In the genomic region with DNA sequence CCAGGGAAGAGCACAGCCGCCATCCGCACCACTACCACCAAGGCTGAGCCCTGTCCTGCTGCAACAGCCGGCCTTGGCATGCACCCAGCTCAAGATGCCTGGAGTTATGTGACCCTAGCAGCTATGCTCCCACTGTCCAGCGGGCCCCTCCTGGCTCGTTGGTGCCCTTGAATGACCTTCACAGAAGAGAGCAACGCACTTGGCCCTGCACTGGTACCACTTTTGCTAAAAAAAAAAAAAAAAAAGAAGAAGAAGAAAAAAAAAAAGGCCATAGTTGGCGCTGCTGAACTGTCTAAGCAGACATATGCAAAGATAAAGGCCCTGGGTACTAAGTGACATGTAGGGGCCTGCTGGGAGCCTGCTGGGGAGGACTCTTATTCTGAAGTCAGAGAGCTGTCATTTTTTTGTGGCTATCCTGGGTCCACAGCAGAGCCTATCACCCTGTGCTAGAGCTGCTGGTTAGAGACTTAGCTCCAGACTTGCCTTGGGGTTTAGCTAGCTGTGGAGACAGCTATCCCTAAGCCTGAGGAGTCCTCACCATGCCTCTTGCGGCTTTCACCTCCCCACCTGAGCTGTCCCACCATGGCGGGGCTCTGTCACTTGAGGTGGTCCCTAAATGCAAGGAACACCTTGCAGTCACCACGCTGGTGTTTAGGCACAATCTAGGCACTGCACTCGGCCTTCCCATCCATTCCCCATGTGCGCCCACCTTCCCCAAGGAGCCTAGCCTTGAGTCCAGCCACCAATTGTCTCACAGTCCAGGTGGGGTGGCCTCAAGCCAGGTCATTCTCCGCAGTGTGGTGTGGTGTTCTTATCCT, we compare ENCODE assay signal across 8 mouse cellular contexts. TPM values are rescaled to one million over a fixed set of nuclear protein-coding genes. Genes with fewer than 3 reads are reported as not detected.
DNase-seq lines count a peak whose midpoint lies in the region; ATAC-seq lines count a peak whose summit lies in the region.

No protein-coding gene starts in this region.

- no peak for ATAC-seq in forebrain, embryonic 11.5 days (replicated peaks; ENCODE audit: low FRiP score)

- no peak overlapping the region for H3K4me2 ChIP-seq in forebrain, embryonic 11.5 days (ENCODE audit: low read depth, low read length, severe bottlenecking)

- H3K27ac ChIP-seq in forebrain, embryonic 11.5 days (ENCODE audit: low read depth, low read length): no peak overlapping the region

- H3K4me1 ChIP-seq in forebrain, embryonic 11.5 days (replicated peaks; ENCODE audit: control insufficient read depth, insufficient read depth, low read length): no peaks in the 10 kb centered on the region

- H3K4me3 ChIP-seq in forebrain, embryonic 11.5 days (ENCODE audit: low read depth, low read length): no peak overlapping the region

- no peak overlapping the region for H3K9ac ChIP-seq in forebrain, embryonic 11.5 days (ENCODE audit: low read length)

- no peaks in the 10 kb centered on the region for H3K9me3 ChIP-seq in forebrain, embryonic 11.5 days (ENCODE audit: control insufficient read depth, low read length)

- H3K36me3 ChIP-seq in splenic B cell, adult 2 months (ENCODE audit: control insufficient read depth, insufficient read depth, low read length, poor library complexity, severe bottlenecking): peaks cover 7% of the 10 kb centered on the region; the same call in 1 of the 2 replicates
- H3K36me3 ChIP-seq in forebrain, embryonic 11.5 days (ENCODE audit: control insufficient read depth, insufficient read depth, low read length): no peaks in the 10 kb centered on the region

- 76% methylated on average over 13 of the region's 13 CpGs for WGBS in forebrain, embryonic 11.5 days

- peak; percentile 44 to 63 for DNase-seq in cerebellum, postnatal 14 days
- DNase-seq in cerebellum, adult 18-20 months: no peak
- peak; percentile 44 for DNase-seq in thymus, postnatal 4 days
- no peak for DNase-seq in thymus, postnatal 36 days
- DNase-seq in heart, postnatal 14 days: peak; percentile 64 to 66
- DNase-seq in liver: peak; percentile 52
- DNase-seq in splenic B cell, adult 2 months (ENCODE audit: low read depth, low spot score): peak; percentile 68
- no peak for DNase-seq in forebrain, embryonic 11.5 days (ENCODE audit: low spot score)

- no peaks in the 10 kb centered on the region for H3K27me3 ChIP-seq in splenic B cell, adult 2 months (ENCODE audit: control insufficient read depth, insufficient read depth, low read length, poor library complexity, severe bottlenecking)
- H3K27me3 ChIP-seq in forebrain, embryonic 11.5 days (ENCODE audit: control insufficient read depth, insufficient read depth, low read length): no peaks in the 10 kb centered on the region

- intact Hi-C loops in heart, postnatal 14 days (cut with DNase I): loop anchor here (2.0 kb wide), 1 partner anchor 52 kb away; no protein-coding TSS in a partner anchor

RNA-seq across cellular contexts. Expression of a gene that starts 5.4 kb away (rescaled TPM):
- total RNA-seq in heart, postnatal 14 days (2021): 1 to 10 TPM; 8.8 to 9.2 TPM
- polyA plus RNA-seq in forebrain, embryonic 11.5 days (2014; fragmentation: Nextera tagmentation; extraction: Ambion mirVana): 62.5 and 71.1 TPM in 2 replicates

RNA-seq across cellular contexts. Expression of a gene that starts 12.4 kb away (rescaled TPM):
- 10 to 100 TPM; 51.9 to 53.1 TPM for total RNA-seq in heart, postnatal 14 days (2021)
- 9.1 and 10.0 TPM in 2 replicates for polyA plus RNA-seq in forebrain, embryonic 11.5 days (2014; fragmentation: Nextera tagmentation; extraction: Ambion mirVana)

RNA-seq across cellular contexts. Expression of a gene that starts 18.9 kb away (rescaled TPM):
- total RNA-seq in heart, postnatal 14 days (2021): 10 to 100 TPM; 16.5 to 19.9 TPM
- polyA plus RNA-seq in forebrain, embryonic 11.5 days (2014; fragmentation: Nextera tagmentation; extraction: Ambion mirVana): 53.9 and 60.6 TPM in 2 replicates

RNA-seq across cellular contexts. Expression of a gene that starts 30.7 kb away (rescaled TPM):
- 10 to 100 TPM; 45.0 to 47.5 TPM for total RNA-seq in heart, postnatal 14 days (2021)
- 30.9 and 31.6 TPM in 2 replicates for polyA plus RNA-seq in forebrain, embryonic 11.5 days (2014; fragmentation: Nextera tagmentation; extraction: Ambion mirVana)

RNA-seq across cellular contexts. Expression of a gene that starts 30.7 kb away (rescaled TPM):
- 10 to 100 TPM in 1 of 2 experiments, 1 to 10 TPM in 1; 7.9 to 14.4 TPM for total RNA-seq in heart, postnatal 14 days (2021)
- 491 and 495 TPM in 2 replicates for polyA plus RNA-seq in forebrain, embryonic 11.5 days (2014; fragmentation: Nextera tagmentation; extraction: Ambion mirVana)

Comparison
In these comparisons a context has a peak if more than half of its experiments do, and no peak if none do; other contexts are left out.
1. DNase-seq: peak in cerebellum, postnatal 14 days (2 of 2), thymus, postnatal 4 days (single experiment), heart, postnatal 14 days (2 of 2), liver (single experiment) and splenic B cell, adult 2 months (single experiment); none in cerebellum, adult 18-20 months (0 of 2), thymus, postnatal 36 days (0 of 2) and forebrain, embryonic 11.5 days (single experiment).